Mouse (Mus musculus) T-helper 17 cell (primary cell): ENCODE data around the gene 5730507C01Rik.

Source experiments
- in situ Hi-C, 2 experiments: fragments of 300-600 bp; cut with MboI, MseI; formaldehyde crosslinking; loops; 1 replicate in 1 of 2; 2 replicates in 1 of 2; pipeline ENCODE4 v1.15.1; 2025; ENCODE audit warnings: high pct_unique_total_duplicates in 2 of 2

The 5730507C01Rik gene

DNA sequence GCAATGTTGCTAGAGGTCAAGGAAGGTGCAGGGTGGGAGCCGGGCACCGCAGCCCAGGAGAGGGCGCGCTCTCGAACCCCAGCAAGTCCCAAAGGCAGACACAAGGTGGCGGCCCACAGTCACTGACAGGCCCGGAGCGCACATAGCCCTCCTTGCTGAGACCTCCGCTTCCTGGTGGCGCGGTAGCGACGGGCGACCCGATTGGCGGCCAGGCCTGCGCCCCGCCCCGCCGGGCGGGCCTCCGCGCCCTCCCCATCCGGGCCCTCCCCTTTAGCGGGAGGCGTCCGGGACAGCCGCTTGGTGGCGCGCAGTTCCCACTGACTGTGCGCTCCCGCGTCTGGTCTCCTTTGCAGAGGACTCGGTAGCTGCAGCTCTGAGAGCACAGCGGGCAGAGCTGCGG is at the start of gene 5730507C01Rik:
5730507C01Rik (plus strand) TSS at position 340 of the 400 bp plus-strand sequence.
- in situ Hi-C loops: no loop called here

DNA sequence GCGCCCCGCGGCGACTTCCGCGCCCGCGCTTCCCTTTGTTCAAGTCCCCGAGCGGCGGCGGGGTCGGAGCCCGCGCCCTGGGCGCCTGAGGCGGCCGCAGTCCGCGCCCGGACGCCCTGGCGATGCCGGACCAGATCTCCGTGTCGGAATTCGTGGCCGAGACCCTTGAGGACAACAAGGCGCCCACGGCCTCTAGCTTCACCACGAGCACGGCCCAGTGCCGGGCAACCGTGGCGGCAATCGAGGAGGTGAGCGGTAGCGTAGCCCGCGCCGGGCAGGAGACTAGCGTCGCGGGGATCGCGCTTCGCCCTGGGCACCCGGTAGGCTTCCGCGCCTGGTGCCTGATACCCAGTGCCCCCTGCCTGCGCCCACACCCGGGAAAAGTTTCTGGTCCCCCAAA is 306 bp downstream of the 5730507C01Rik start:
- in situ Hi-C loops: loop anchor here (5.0 kb wide), 1 partner anchor 1903 kb away; no protein-coding TSS in a partner anchor

DNA sequence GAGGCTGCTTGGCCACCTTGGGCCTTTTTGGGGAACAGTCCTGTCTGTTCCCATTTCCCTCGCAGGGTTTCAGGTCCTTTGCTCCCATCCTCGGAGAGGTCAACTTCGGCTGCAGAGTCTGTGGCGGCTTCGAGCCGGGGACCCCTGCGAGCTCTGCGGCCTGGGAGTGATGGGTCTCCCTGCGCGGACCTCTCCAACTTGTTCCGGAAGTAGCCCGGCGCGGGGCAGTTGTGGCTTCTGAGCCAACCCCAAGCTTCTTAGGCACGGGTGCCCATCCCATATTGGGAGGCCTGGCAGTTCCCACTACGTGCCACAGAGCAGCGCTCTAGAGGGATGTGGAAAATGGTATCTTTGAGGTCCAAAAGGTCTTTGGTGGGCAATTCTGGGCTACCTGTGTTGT is 767 bp downstream of the 5730507C01Rik start:
- in situ Hi-C loops: loop anchor here (5.0 kb wide), 1 partner anchor 1902 kb away; no protein-coding TSS in a partner anchor
